Comparison of ENCODE assay signal across 16 mouse cellular contexts in genomic region chr1:172329616-172330015, GRCm38 (mm10). TPM values are rescaled to one million over a fixed set of nuclear protein-coding genes. Genes with fewer than 3 reads are reported as not detected.
DNase-seq lines count a peak whose midpoint lies in the region; ATAC-seq and TF ChIP-seq lines count a peak whose summit lies in the region.
"Had no signal": no experiment of that assay in that cellular context is flagged by ENCODE, and none has a peak within 500 bp of the region (broad histone marks: within the 10 kb centered on the region; RNA-seq: fewer than 3 reads in every experiment).

No protein-coding gene starts in this region.

- peak; percentile 5; the same call in 1 of the 2 replicates for ATAC-seq in forebrain, embryonic 16.5 days
- 0 out of 2 replicates have a peak, but pooled peaks have one; percentile 1 for ATAC-seq in neural tube, embryonic 15.5 days (ENCODE audit: low FRiP score)
- ATAC-seq: intestine, postnatal 0 days had no signal

- TF ChIP-seq POLR2A in lung, adult 2 months (IDR thresholded peaks at IDR 0.05; ENCODE audit: borderline replicate concordance, extremely low read depth, low read depth, low read length) = no peak

- no peaks in the 10 kb centered on the region for H3K9me3 ChIP-seq in forebrain, embryonic 16.5 days (ENCODE audit: control insufficient read depth, low read length)
- no peaks in the 10 kb centered on the region for H3K9me3 ChIP-seq in midbrain, embryonic 10.5 days (replicated peaks)
- H3K9me3 ChIP-seq in neural tube, embryonic 15.5 days (replicated peaks) = no peaks in the 10 kb centered on the region
- H3K9me3 ChIP-seq: embryonic facial prominence, embryonic 10.5 days had no signal

- WGBS in forebrain, embryonic 16.5 days = 71% methylated on average over 6 of the region's 6 CpGs
- WGBS in midbrain, embryonic 10.5 days = 74% methylated on average over 6 of the region's 6 CpGs
- 75% methylated on average over 6 of the region's 6 CpGs for WGBS in neural tube, embryonic 15.5 days
- 73% methylated on average over 6 of the region's 6 CpGs for WGBS in lung, adult 2 months

- no peak overlapping the region; the same call in 1 of the 2 replicates for H3K4me3 ChIP-seq in layer of hippocampus, adult 2 months
- no peak overlapping the region for H3K4me3 ChIP-seq in forebrain, embryonic 16.5 days (replicated peaks; ENCODE audit: low read length)
- no peak overlapping the region for H3K4me3 ChIP-seq in midbrain, embryonic 10.5 days
- peak overlapping the region; percentile 36; the same call in 1 of the 2 replicates for H3K4me3 ChIP-seq in neural tube, embryonic 15.5 days (replicated peaks)
- H3K4me3 ChIP-seq in lung, adult 2 months (replicated peaks; ENCODE audit: extremely low read depth, low read depth, low read length) = no peak overlapping the region
- H3K4me3 ChIP-seq: embryonic facial prominence, embryonic 10.5 days; gastrocnemius, adult 2 months; limb, embryonic 12.5 days had no signal

- no peaks in the 10 kb centered on the region for H3K36me3 ChIP-seq in forebrain, embryonic 16.5 days (ENCODE audit: control insufficient read depth, insufficient read depth)
- H3K36me3 ChIP-seq in midbrain, embryonic 10.5 days = no peaks in the 10 kb centered on the region
- no peaks in the 10 kb centered on the region for H3K36me3 ChIP-seq in neural tube, embryonic 15.5 days
- H3K36me3 ChIP-seq: embryonic facial prominence, embryonic 10.5 days; limb, embryonic 12.5 days had no signal

- 0 out of 2 replicates have a peak overlapping the region, but pooled peaks have one; percentile 2 for H3K9ac ChIP-seq in forebrain, embryonic 16.5 days (replicated peaks; ENCODE audit: low read depth, low read length)
- H3K9ac ChIP-seq in neural tube, embryonic 15.5 days (replicated peaks) = 0 out of 2 replicates have a peak overlapping the region, but pooled peaks have one; percentile 47
- H3K9ac ChIP-seq: limb, embryonic 12.5 days had no signal

- no peak for TF ChIP-seq CTCF in layer of hippocampus, adult 2 months (conservative IDR thresholded peaks at IDR 0.05)
- no peak for TF ChIP-seq CTCF in lung, adult 2 months (IDR thresholded peaks at IDR 0.05; ENCODE audit: insufficient read depth, low read length)

- DNase-seq in layer of hippocampus, adult 2 months (ENCODE audit: low spot score in 2 of 2) = no peak
- DNase-seq in layer of hippocampus, adult 11-12 months (ENCODE audit: low spot score) = no peak
- DNase-seq in midbrain, embryonic 10.5 days (ENCODE audit: low spot score) = no peak
- no peak for DNase-seq in lung, adult 2 months
- DNase-seq in urinary bladder, postnatal 10 days (ENCODE audit: low spot score) = no peak
- no peak for DNase-seq in lung, adult 18-20 months
- DNase-seq: gastrocnemius, adult 2 months; heart, postnatal 14 days; kidney, postnatal 36 days; thymus, postnatal 25 days had no signal

- H3K27me3 ChIP-seq in forebrain, embryonic 16.5 days (replicated peaks; ENCODE audit: control insufficient read depth, insufficient read depth, low read length) = no peaks in the 10 kb centered on the region
- peaks cover 99% of the 10 kb centered on the region for H3K27me3 ChIP-seq in midbrain, embryonic 10.5 days (ENCODE audit: low read depth, poor library complexity, severe bottlenecking)
- peaks cover 5% of the 10 kb centered on the region; the same call in 1 of the 2 replicates for H3K27me3 ChIP-seq in neural tube, embryonic 15.5 days (replicated peaks)

- H3K4me1 ChIP-seq in forebrain, embryonic 16.5 days (replicated peaks; ENCODE audit: control insufficient read depth, insufficient read depth, low read length) = peaks cover 21% of the 10 kb centered on the region
- H3K4me1 ChIP-seq in midbrain, embryonic 10.5 days = peaks cover 32% of the 10 kb centered on the region
- peaks cover 25% of the 10 kb centered on the region for H3K4me1 ChIP-seq in neural tube, embryonic 15.5 days
- peaks cover 6% of the 10 kb centered on the region for H3K4me1 ChIP-seq in lung, adult 2 months (ENCODE audit: control insufficient read depth, insufficient read depth, low read length)

- peak overlapping the region; percentile 96 for H3K27ac ChIP-seq in layer of hippocampus, adult 2 months
- H3K27ac ChIP-seq in forebrain, embryonic 16.5 days (ENCODE audit: low read length) = peak overlapping the region; percentile 17; the same call in 1 of the 2 replicates
- peak overlapping the region; percentile 64; the same call in 1 of the 2 replicates for H3K27ac ChIP-seq in midbrain, embryonic 10.5 days (replicated peaks)
- no peak overlapping the region for H3K27ac ChIP-seq in neural tube, embryonic 15.5 days (replicated peaks)
- H3K27ac ChIP-seq: embryonic facial prominence, embryonic 10.5 days; gastrocnemius, adult 2 months; limb, embryonic 12.5 days had no signal

- H3K4me2 ChIP-seq in forebrain, embryonic 16.5 days (ENCODE audit: low read length) = peak overlapping the region; percentile 40
- H3K4me2 ChIP-seq in neural tube, embryonic 15.5 days = peak overlapping the region; percentile 61
- H3K4me2 ChIP-seq: limb, embryonic 12.5 days had no signal

RNA-seq across cellular contexts. Expression of gene Kcnj9, which starts 0.5 kb away (rescaled TPM):
- total RNA-seq in layer of hippocampus, adult 2 months (2021) = 10 to 100 TPM; 67.2 to 69.2 TPM
- 2.6 and 4.2 TPM in 2 replicates for polyA plus RNA-seq in forebrain, embryonic 16.5 days (2015; fragmentation: Nextera tagmentation; extraction: Ambion mirVana)
- polyA plus RNA-seq in midbrain, embryonic 10.5 days (2016; fragmentation: Nextera tagmentation; extraction: Ambion mirVana) = 0.23 and 0.61 TPM in 2 replicates
- 2.5 and 3.2 TPM in 2 replicates for polyA plus RNA-seq in neural tube, embryonic 15.5 days (2015; fragmentation: Nextera tagmentation; extraction: Ambion mirVana)
- polyA plus RNA-seq in lung, adult 2 months (2012; rRNA removed) = 0.08 TPM in 1 of 2 replicates, not detected in the other
- total RNA-seq: gastrocnemius, adult 2 months; heart, postnatal 14 days; megakaryocyte progenitor cell, adult 5-6 weeks had no signal
- polyA plus RNA-seq: limb, embryonic 12.5 days had no signal

RNA-seq across cellular contexts. Expression of gene Kcnj10, which starts 11.4 kb away (rescaled TPM):
- total RNA-seq in layer of hippocampus, adult 2 months (2021) = 10 to 100 TPM; 83.2 to 91.6 TPM
- 2.1 and 2.2 TPM in 2 replicates for polyA plus RNA-seq in forebrain, embryonic 16.5 days (2015; fragmentation: Nextera tagmentation; extraction: Ambion mirVana)
- polyA plus RNA-seq in midbrain, embryonic 10.5 days (2016; fragmentation: Nextera tagmentation; extraction: Ambion mirVana) = 0.46 and 0.75 TPM in 2 replicates
- polyA plus RNA-seq in neural tube, embryonic 15.5 days (2015; fragmentation: Nextera tagmentation; extraction: Ambion mirVana) = 2.3 and 2.5 TPM in 2 replicates
- 0.12 and 0.28 TPM in 2 replicates for polyA plus RNA-seq in lung, adult 2 months (2012; rRNA removed)

RNA-seq across cellular contexts. Expression of gene Atp1a2, which starts 31.8 kb away (rescaled TPM):
- 100 to 1,000 TPM; 585 to 600 TPM for total RNA-seq in layer of hippocampus, adult 2 months (2021)
- 42.4 and 47.1 TPM in 2 replicates for polyA plus RNA-seq in forebrain, embryonic 16.5 days (2015; fragmentation: Nextera tagmentation; extraction: Ambion mirVana)
- polyA plus RNA-seq in midbrain, embryonic 10.5 days (2016; fragmentation: Nextera tagmentation; extraction: Ambion mirVana) = 3.0 and 4.3 TPM in 2 replicates
- 57.9 and 63.1 TPM in 2 replicates for polyA plus RNA-seq in neural tube, embryonic 15.5 days (2015; fragmentation: Nextera tagmentation; extraction: Ambion mirVana)
- 56.1 and 93.0 TPM in 2 replicates for polyA plus RNA-seq in lung, adult 2 months (2012; rRNA removed)
- total RNA-seq: megakaryocyte progenitor cell, adult 5-6 weeks had no signal

RNA-seq across cellular contexts. Expression of gene Pigm, which starts 46.7 kb away (rescaled TPM):
- total RNA-seq in layer of hippocampus, adult 2 months (2021) = 1 to 10 TPM; 8.3 to 9.2 TPM
- 4.5 and 4.7 TPM in 2 replicates for polyA plus RNA-seq in forebrain, embryonic 16.5 days (2015; fragmentation: Nextera tagmentation; extraction: Ambion mirVana)
- polyA plus RNA-seq in midbrain, embryonic 10.5 days (2016; fragmentation: Nextera tagmentation; extraction: Ambion mirVana) = 9.3 and 9.9 TPM in 2 replicates
- 3.7 and 3.8 TPM in 2 replicates for polyA plus RNA-seq in neural tube, embryonic 15.5 days (2015; fragmentation: Nextera tagmentation; extraction: Ambion mirVana)
- 8.2 and 9.1 TPM in 2 replicates for polyA plus RNA-seq in lung, adult 2 months (2012; rRNA removed)
